Mouse (Mus musculus): Measurements from ENCODE around the gene Ube2h.
A peak's percentile ranks its signal among the peaks of the same experiment; 100 is the strongest.
"Not testable (repeated sequence)": the region's sequence is repeated elsewhere in the genome, so short reads cannot be mapped to it uniquely, and the experiment has no call there.

Gene Ube2h

GRCm38 (mm10) chr6:30304399-30304917 lies at the start of gene Ube2h:
Gene Ube2h, minus strand, starts transcription at chr6:30304539.
- peak; percentile 100 for DNase-seq

GRCm38 (mm10) chr6:30353661-30354060 lies 49.3 kb upstream of the Ube2h start:
- no peak for DNase-seq

- DNase-seq, result no peak
Observed at GRCm38 (mm10) chr6:30352762-30353161, 48.4 kb upstream of the Ube2h start.

- no peak for DNase-seq
Observed at GRCm38 (mm10) chr6:30351290-30351689, 47.0 kb upstream of the Ube2h start.

- no peak for DNase-seq
Observed at GRCm38 (mm10) chr6:30347288-30347801, 43.0 kb upstream of the Ube2h start.

- no peak for DNase-seq
Observed at GRCm38 (mm10) chr6:30346737-30347136, 42.4 kb upstream of the Ube2h start.

GRCm38 (mm10) chr6:30344032-30344431 lies 39.7 kb upstream of the Ube2h start:
- no peak for DNase-seq

GRCm38 (mm10) chr6:30340231-30340873 lies 36.0 kb upstream of the Ube2h start:
- no peak for DNase-seq

GRCm38 (mm10) chr6:30336912-30337311 lies 32.6 kb upstream of the Ube2h start:
- no peak for DNase-seq

- no peak for DNase-seq
Observed at GRCm38 (mm10) chr6:30332262-30332661, 27.9 kb upstream of the Ube2h start.

GRCm38 (mm10) chr6:30330706-30331105 lies 26.4 kb upstream of the Ube2h start:
- no peak for DNase-seq

- no peak for DNase-seq
Observed at GRCm38 (mm10) chr6:30325932-30326501, 21.7 kb upstream of the Ube2h start.

- no peak for DNase-seq
Observed at GRCm38 (mm10) chr6:30321002-30321401, 16.7 kb upstream of the Ube2h start.

GRCm38 (mm10) chr6:30319216-30319615 lies 14.9 kb upstream of the Ube2h start:
- DNase-seq, result no peak

GRCm38 (mm10) chr6:30312006-30312405 lies 7.7 kb upstream of the Ube2h start:
- no peak for DNase-seq

- DNase-seq, result no peak
Observed at GRCm38 (mm10) chr6:30308751-30309150, 4.4 kb upstream of the Ube2h start.

GRCm38 (mm10) chr6:30307691-30308090 lies 3.4 kb upstream of the Ube2h start:
- no peak for DNase-seq

- not testable (repeated sequence) for DNase-seq
Observed at GRCm38 (mm10) chr6:30303771-30304398, 454 bp downstream of the Ube2h start.

GRCm38 (mm10) chr6:30302781-30303631 lies 1.3 kb downstream of the Ube2h start:
- DNase-seq, result no peak

- no peak for DNase-seq
Observed at GRCm38 (mm10) chr6:30302156-30302555, 2.2 kb downstream of the Ube2h start.

GRCm38 (mm10) chr6:30300901-30301300 lies 3.4 kb downstream of the Ube2h start:
- no peak for DNase-seq

- DNase-seq, result peak; percentile 59
Observed at GRCm38 (mm10) chr6:30300372-30300771, 4.0 kb downstream of the Ube2h start.

- DNase-seq, result no peak
Observed at GRCm38 (mm10) chr6:30299683-30300082, 4.7 kb downstream of the Ube2h start.
